Mouse (Mus musculus) right cerebral cortex, postnatal 4 days (tissue): ENCODE measurements around the gene Dpt.

Experiments
- DNase-seq: peaks from one replicate; pipeline ENCODE4 v3.0.0-alpha.2; 2022

The Dpt gene

DNA sequence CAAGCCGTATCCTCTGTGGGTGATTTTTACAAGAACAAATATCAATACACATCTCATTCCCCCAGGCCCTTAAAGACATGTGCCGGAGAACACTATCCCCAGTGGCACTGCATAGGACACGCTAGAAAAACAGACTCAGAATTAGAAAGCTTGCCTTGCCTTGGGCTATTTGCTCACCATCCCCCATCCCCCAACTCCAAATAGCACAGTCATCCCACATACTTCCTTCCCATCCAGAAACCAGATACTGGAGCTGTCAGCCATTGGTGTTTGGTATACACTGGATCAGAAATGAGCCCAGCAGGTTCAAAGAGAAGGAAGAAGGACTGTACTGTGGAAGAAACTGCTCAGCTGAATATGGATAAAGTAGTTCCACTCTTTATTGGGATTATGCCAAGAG lies 25.4 kb downstream of the Dpt start:
- DNase-seq: no peak

GRCm38 (mm10) chr1:164822268-164822667 lies 25.8 kb downstream of the Dpt start:
- DNase-seq: no peak

DNA sequence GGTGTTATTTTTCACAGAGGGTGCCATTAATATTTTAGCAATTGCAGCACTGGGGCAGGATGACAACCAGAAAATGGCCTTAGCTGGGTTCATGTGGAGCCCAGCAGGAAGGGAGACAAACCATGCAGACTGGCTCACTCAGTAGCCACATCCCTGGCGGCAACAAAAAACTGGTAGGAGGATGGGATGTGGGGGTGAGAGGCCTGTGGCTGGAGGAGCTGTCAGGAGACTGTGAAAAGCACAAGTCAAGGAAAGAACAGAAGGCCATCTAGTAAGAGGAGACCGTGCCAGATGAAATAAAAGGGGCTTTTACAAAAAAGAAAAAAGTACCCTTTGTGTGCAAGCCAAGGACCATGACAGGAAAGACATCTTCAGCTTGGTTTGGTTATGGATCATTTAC lies 28.5 kb downstream of the Dpt start:
- no peak for DNase-seq

DNA sequence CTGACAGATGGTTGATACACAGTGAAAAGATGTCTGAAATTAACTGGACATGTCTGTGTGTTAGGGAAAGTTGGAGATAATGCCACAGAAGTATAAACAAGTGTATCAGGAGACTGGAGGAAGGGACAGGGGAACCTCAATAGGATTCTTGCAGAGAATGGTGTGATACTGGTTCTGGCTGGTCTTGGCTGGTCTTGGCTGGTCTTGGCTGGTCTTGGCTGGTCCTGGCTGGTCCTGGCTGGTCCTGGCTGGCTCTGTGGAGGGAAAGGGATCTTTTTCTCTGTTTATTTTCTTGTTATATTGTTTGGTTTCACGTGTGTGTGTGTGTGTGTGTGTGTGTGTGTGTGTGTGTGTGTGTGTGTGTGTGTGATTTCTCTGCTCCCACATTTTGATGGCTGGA lies 33.4 kb downstream of the Dpt start:
- DNase-seq: no peak

- DNase-seq: no peak
Observed at GRCm38 (mm10) chr1:164832459-164832858, 36.0 kb downstream of the Dpt start.

DNA sequence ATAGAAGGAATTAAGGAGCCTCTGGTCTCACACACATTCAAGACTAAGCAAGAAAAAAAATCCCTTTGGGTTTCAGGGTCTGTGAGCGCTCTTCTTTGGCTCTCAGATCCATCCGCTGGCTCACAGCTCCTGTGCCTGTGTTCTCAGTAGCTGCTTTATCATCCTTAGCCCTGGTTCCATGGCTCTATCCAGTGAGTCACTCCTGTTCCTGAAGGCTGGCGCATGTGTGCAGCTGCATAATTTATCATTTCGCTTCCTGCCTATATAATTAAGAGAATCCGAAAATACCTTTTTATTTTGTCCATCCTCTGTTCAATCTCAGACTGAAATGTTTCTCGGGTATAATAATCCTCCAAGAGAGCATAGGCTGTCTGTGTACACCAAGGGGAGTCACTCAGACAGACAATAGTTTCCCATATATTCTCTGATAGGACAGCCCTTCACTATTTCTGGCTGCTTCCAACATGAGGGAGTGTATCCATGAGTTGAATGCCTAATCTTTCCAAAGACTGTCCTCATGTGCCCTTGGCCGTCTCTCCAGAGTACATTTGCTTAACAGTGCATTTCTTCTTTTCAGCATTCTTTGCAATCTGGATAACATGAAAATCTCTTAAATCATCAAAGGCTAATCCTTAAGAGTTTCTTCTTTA lies 52.3 kb downstream of the Dpt start:
- DNase-seq: no peak

- peak; percentile 21 for DNase-seq
Observed at GRCm38 (mm10) chr1:164855700-164856099, 59.3 kb downstream of the Dpt start.

DNA sequence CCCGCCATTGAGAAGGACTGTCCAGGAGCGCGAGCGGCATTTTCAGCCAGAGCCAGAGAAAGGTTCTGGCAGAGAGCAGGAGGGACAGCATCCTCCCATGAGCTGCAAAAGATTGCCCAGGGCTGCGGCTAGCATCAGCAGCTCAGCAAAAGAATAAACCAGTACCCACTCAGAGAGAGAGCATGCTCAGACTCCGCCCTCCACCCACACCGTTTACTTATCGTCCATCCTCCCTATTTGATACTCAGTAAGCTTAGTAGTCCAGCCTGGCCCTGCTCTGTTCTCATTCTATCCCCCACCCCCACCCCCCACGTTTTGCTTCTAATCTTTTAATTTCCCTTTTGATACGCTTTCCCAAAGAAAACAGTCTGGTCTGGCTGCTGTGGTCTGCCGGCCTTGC lies 63.5 kb downstream of the Dpt start:
- no peak for DNase-seq

GRCm38 (mm10) chr1:164860782-164861181 lies 64.3 kb downstream of the Dpt start:
- DNase-seq: no peak

- no peak for DNase-seq
Observed at GRCm38 (mm10) chr1:164861501-164861900, 65.1 kb downstream of the Dpt start.

DNA sequence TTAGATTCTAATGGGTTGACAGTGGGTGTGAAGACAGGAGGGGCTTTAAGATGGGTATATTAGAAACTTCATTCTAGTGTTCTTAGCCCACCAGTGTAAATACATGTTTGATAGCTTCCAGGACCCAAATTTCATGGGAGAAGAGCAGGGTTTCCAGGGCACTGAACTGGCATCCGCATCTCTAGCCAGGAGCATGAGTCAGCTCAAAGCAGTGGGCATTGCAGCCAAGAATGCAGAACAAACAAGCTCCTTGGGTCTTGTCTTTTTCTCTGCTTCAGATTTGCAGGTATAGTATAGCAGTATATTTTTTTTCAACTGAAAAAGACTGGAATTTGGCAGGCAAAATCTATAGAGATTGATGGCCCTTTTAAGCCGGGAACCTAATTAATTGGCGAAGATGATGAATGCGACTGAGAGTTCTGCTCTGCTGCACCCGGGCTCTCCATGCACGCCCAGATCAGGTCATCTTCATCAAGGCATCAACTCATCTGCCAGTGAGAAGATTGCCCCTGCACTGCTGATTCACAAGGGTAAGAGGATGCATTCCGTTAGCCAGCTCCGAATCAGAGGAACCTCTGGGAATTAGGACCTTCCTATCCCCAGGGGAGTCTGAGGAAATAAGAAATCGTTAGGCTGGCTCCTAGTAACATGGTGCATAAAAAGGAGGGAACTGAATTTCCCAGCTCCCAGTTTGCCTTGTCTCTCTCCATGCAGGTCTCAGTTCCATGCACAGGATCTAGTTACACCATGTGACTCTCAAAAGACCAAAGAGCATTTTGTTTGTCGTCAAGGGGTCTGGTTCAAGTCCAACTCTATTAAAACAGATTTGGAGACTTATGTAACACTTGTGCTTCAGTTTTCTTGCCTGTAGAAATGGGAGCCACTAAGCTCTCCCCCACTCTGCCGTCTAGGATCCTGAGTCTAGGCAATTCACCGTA lies 66.8 kb downstream of the Dpt start:
- no peak for DNase-seq

GRCm38 (mm10) chr1:164864666-164865065 lies 68.2 kb downstream of the Dpt start:
- DNase-seq: no peak

- DNase-seq: peak; percentile 34
Observed at GRCm38 (mm10) chr1:164870694-164871093, 74.2 kb downstream of the Dpt start.
